Mouse (Mus musculus) cerebellum, adult (tissue): ENCODE measurements around the gene Mn1.

ENCODE experiments used
- ATAC-seq: cut with Nextera tagmentation; 2 replicates; pipeline ENCODE4 v1.9.2; 2017; ENCODE audit warnings: mild to moderate bottlenecking, moderate library complexity, mixed read lengths; ENCODE audit not compliant: insufficient number of reproducible peaks, low FRiP score, low TSS enrichment

The Mn1 gene

DNA sequence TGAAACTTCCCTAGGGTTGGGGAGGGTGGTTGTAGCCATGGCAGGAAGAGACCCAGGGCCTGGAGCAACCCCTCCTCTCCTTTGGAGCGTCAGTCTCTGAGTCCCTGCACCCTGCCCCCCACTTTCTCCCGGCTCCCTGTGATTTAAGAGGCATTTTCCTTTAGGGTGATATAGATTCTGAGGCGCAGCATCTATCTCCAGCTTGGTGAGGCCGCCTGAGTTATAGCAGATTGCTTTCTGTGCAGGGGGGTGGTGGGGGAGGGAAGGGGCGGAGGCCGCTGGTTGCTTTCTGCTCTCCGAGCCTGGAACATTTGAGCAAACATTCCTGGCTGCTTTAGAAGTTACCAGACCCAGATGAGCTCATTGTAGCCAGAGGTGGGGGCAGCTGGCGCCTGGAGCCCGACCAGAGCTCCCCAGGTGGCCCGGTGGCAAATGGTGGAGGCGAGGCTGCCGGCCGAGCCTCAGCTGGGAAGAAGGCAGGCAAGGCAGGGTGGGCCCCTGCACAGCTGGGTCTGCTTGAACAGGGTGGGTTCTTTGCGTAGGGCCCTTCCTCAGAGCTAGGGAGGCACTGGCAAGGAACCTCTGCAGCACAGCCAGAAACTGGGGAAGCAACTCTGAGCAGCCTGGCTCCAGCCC is 8.6 kb upstream of the Mn1 start:
- no peak for ATAC-seq

DNA sequence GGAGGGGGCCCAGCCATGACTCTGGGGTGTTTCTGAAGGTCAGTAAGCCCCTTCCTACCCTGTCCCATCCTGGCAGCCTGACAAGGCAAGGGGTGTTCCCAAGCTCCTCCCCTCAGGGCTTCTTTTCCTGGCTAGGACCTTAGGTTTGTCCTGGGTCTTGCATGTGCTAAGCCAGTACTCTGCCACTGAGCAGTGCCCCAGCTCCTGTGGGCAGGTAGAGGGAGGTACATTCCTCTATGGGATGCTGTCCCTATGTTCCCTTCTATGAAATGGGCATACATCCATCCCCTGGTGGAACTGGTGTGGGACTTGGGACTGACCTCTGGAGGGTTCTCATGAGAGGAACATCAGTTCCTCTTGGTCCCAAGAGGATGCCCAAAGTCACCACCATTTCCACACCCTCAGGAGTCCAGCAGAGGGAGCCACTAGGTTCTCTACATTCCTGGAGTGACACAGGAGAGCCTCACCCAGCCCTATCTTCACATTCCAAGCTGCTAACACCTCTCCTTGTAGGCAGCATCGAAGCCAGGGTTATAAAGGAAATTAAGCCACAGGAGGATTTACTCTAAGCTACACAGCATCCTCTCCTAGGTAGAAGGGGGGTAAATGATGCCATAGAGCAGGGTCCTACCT is 7.6 kb upstream of the Mn1 start:
- ATAC-seq, result no peak

DNA sequence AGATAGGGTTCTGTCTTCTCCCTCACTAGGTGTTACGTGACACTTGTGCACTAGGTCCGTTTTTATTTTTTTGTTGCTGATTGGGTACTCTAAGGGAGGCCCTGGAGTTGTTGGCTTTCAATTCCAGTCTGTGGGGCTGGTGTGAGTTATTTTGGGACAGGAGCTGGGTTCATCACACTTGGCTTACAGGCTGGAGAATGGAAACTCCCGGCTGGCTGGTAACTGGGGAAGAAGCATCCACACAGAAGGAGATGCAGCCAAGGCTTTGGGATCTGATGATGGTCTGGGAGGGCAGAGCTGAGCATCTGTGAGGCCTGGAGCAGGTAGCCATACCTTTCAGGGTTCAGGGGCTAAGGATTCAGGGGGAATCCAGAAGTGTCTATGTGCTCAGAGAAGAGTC is 6.5 kb upstream of the Mn1 start:
- no peak for ATAC-seq

DNA sequence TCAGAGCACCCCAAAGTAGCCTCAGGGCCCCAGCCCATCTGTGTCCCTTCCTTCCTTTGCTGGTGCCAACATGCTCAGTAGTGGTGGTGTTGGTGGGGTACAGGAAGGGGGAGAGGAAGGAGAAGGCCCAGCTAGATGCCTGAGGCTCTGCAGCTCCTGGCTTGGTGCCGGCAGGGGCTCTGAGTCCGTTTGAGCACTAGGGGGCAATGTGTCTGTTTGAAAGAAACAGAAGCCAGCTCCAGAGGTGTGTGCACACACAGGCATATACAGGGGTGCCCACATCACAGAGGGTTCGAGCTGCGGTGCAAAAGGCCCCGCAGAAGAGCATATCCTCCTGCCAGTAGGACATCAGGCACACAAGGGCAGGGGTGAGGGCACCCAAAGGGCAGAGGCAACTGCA is 3.0 kb upstream of the Mn1 start:
- ATAC-seq, result no peak

DNA sequence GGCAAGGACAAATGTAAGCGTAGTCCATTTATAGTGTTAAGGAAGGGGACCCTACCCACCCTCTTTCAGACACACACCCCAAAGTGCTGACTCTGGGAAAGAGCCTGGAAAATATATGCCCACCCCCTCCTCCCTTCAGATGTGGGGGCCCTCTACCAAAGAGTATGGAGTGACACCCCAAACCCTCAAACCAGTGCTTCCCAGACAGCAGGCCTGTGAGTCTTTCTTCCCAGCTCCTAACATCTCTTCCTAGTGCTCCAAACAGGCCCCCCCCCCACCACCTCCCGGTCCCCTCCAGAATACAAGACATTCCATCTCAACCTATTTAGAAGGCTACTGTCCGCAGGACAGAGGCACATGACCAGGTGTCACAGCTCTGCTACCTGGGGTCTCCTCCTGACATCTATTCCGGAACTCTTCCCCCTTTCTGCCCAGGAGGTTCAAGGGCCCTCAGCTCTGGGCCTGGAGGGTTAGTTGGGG is 2.4 kb upstream of the Mn1 start:
- ATAC-seq, result no peak

DNA sequence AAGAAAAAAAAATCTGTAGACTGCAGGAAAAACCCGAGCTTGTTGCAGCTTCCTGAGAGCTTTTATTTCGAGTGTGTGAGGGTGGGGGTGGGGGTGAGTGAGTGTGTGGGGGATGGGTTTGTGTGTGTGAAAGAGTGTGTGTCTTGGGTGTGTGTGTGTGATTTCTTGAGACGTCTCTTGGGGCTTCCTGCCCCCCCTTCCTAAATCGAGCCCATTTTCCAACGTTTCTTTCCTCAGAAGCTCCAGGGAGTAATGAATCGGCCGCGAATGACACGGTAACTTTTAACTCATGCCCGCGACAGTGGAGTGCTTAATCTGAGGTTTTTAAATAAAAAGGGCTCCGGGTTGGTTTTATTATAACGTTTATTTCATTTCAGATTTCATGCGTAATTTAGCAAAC is 1.6 kb upstream of the Mn1 start:
- no peak for ATAC-seq

DNA sequence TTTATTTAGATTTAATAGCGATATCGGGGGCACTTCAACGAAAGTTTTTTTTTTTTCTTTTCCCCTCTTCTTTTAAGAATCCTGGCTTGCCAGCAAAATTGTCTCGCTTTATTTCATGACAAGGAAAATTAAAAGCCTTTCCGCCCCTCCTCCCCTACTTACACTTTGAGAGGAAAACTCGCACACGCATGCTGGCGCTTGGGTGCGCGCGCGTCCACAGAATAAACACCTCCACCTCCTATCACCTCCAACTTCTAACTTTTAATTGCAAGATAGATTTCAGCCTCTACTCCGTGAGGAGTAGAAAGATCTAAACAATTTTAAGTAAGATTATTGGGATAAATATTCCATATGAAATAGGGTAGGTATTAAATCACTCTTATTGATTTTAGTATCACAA is 1.1 kb upstream of the Mn1 start:
- ATAC-seq, result no peak

DNA sequence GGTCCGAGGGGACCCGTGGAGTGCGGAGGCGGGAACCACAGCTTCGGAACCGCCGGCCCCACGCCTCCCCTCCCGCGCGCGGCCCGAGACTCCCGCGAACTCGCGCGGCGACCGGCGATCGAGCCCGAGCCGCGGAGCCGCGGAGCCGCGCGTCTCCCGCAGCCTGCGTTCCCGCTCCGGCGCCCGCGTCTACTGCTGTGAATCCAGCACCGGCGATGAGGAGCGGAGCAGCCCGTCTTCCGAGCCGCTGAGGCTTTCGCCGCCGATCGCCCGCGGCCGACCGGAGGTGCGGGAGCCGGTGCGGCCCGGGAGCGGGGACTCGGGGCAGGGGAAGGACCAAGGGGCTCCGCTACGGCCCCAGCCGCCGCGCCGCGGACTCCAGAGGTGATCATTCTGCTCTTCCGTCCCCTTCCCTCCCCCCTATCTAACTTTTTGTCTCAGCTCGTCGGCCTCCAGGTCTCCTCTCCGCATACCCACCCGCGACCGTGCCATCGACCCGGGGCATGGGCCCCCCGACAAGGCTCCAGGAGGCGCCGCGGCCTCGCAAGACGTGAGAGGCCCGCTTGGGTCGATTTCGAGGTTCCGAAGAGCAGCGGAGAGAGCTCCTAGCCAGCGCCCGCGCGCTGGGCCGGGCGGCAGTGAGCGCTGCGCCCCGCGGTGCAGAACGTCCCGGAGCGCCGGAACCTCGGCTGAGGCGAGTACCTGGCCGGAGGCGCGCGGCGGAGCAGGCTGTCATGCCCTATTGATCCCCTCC is 393 bp downstream of the Mn1 start:
- ATAC-seq, result no peak

DNA sequence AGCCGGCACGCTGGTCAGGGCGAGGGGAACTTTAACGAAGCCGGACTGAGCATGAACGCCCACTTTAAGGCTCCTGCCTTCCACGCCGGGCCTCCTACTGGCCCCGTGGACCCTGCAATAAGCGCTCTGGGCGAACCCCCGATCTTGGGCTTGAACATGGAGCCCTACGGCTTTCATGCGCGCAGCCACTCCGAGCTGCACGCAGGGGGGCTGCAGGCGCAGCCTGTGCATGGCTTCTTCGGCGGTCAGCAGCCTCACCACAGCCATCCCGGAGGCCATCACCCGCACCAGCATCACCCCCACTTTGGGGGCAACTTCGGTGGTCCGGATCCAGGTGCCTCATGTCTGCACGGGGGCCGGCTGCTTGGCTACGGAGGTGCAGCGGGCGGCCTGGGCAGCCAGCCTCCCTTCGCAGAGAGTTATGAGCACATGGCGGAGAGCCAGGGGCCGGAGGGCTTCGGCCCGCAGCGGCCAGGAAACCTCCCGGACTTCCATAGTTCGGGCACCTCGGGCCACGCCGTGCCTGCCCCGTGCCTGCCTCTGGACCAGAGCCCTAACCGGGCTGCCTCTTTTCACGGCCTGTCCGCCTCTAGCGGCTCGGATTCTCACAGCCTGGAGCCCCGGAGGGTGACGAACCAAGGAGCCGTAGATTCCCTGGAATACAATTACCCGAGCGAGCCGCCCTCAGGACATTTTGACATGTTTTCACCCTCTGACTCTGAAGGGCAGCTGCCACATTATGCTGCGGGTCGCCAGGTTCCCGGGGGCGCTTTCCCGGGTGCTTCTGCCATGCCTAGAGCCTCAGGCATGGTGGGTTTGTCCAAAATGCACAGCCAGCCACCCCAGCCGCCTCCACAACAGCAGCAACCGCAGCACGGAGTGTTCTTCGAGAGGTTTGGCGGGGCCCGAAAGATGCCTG is 1.3 kb downstream of the Mn1 start:
- ATAC-seq, result no peak

DNA sequence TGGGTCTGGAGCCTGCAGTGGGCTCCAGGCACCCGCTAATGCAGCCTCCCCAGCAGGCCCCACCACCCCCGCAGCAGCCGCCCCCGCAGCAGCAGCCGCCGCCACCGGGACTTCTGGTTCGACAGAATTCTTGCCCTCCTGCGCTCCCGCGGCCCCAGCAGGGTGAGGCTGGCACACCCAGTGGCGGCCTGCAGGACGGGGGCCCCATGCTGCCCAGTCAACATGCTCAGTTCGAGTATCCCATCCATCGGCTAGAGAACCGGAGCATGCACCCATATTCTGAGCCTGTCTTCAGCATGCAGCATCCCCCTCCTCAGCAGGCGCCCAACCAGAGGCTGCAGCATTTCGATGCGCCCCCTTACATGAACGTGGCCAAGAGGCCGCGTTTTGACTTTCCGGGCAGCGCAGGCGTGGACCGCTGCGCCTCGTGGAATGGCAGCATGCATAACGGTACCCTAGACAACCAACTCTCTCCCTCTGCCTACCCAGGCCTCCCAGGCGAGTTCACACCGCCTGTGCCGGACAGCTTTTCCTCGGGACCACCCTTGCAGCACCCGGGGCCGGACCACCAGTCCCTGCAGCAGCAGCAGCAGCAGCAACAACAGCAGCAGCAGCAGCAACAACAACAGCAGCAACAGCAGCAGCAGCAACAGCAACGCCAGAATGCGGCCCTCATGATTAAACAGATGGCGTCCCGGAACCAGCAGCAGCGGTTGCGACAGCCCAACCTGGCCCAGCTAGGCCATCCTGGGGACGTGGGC is 2.1 kb downstream of the Mn1 start:
- ATAC-seq, result no peak

DNA sequence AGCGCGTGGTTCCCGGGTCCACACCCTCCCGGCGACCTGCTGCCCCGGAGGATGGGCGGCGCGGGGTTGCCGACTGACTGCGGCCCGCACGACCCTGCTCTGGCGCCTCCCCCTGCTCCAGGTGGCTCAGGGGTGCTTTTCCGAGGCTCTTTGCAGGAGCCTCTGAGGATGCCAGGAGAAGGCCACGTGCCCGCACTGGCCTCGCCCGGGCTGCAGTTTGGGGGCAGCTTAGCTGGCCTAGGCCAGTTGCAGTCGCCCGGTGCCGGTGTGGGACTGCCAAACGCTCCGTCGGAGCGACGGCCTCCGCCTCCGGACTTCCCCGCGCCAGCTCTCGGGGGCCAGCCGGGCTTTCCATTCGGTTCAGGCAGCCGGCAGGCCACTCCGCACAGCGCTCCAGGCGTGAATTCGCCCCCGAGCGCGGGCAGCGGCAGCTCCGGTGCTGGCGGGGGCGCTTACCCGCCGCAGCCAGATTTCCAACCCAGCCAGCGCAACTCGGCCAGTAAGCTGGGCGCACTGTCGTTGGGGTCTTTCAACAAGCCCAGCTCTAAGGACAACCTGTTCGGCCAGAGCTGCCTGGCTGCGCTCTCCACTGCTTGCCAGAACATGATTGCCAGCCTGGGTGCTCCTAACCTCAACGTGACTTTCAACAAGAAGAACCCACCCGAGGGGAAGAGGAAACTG is 3.0 kb downstream of the Mn1 start:
- ATAC-seq, result no peak

DNA sequence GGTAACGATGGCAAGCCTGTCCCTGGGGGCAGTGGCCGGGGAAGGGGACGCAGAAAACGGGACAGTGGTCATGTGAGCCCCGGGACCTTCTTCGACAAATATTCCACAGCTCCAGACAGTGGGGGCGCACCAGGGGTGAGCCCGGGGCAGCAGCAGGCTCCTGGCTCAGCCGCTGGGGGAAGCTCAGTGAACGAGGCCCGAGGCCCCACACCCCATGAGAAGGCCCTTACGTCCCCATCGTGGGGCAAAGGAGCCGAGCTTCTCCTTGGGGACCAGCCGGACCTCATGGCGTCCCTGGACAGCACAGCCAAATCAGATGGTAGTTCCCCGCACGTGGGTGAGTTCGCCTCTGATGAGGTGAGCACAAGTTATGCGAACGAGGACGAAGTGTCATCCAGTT is 3.7 kb downstream of the Mn1 start:
- ATAC-seq, result no peak

DNA sequence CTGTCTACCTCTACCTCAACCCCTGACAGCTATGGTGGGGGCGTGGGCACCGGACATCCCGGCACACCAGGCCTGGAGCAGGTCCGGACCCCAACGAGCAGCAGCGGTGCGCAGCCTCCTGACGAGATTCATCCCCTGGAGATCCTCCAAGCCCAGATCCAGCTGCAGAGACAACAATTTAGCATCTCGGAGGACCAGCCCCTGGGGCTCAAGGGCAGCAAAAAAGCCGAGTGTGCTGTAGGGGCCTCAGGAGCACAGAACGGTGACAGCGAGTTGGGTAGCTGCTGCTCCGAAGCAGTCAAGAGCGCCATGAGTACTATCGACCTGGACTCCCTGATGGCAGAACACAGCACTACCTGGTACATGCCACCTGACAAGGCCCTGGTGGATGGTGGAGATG is 4.3 kb downstream of the Mn1 start:
- ATAC-seq, result no peak

DNA sequence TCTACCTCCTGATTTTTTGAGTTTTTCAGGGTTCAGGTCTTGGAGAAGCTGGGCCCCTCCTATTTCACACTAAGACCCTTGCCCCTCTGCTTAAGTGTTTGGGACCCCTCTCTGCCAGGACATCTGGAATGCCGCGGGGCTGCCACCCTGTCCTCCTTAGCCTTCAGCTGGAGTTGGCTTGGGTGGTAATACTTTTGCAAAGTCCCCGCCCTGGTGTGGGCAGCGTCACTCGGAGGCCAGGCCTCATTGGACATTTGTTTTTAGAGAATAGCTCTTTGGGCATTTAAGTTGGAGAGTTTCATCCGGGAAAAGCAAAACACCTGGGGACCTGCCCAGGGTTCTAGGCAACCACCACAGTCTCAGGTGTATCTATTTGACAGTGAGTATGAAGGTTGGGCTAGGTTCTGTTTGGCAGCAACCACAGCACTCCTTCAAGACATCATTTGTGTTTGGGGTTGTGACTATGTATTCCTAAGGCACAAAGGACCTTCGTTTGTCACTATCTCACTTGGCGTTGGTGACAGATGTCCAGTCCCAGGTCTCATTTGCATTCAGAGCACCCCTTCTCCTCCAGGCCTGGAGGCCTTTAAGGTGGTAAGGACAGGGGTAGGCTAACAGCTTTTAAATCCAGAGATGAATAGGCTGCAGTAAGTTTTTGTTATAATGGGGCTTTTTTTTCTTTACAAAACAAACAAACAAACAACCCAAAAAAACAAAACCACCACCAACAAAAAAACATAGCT is 5.1 kb downstream of the Mn1 start:
- no peak for ATAC-seq

DNA sequence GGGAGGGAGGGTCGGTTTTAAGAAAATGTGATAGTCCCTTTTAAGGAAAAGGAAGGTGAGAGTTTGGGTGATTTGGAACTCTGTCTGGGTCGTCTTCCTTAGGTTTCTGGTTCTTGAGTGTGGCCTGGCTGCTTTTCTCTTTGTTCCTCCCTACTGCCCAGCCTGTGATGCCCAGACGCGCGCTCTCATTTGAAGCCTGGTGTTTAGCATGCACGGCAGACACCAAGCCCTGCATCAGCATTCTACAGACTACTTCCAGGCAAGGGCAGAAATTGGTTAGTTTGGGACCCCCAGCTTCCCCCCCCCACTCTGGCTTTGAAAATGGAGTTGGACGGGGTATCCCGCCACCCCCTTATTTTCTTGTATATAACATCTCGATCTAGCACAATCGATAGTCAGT is 5.8 kb downstream of the Mn1 start:
- no peak for ATAC-seq

DNA sequence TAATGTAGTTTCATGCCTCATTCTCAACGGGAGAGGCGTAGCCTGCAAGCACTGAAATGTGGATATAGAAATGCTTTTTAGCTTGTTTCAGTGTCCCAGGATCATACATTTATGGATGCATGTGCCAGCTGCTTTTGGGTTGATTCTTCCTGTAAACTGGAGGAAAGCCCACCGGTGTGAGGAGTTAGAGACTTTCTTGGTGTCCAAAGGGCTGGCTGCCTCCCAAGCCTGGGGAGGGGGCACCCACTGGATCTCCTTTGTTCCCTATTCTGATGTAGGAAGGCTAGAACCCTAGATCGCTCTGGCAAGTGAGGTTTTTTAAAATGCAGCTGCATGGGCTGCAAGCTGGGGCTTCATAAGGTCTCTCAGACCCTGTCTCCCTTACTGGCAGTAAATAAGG is 6.5 kb downstream of the Mn1 start:
- ATAC-seq, result no peak

DNA sequence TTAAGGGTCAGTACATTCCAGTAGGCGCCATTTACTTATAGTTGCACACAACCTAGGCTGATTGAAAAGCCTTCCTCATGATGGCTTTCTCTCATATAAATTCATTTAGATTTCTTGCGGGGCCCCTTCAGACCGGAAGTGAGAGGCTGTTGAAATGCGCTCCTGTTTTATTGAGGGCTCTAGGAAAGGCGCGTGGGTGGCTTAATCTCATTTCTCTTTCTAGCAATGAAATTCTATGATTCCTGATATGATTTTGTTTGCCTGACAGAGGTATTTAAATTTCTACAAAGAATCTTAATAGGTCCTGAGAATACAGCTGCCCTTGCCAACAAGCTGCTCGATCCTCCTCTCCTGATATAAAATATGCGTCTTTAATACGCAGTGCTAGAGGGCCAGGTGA is 8.7 kb downstream of the Mn1 start:
- no peak for ATAC-seq

DNA sequence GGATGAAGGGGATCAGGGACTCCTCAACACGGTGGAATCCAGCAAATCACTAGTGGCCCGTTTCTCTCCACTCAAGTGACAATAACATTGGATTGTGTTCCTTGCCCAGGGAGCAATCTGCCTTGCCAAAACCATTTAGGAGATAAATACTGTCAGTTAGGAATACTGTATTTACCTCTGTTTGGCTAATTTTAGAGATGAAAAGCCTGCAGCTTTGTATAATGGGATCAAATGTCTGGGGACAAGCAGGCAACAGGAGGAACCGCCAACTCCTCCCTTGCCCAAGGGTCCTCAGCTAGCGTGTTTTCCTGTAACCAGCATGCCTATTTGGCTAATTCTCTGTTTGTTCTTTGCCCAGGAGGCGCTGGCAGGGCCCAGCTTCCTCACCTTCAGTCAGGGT is 9.1 kb downstream of the Mn1 start:
- ATAC-seq, result no peak

DNA sequence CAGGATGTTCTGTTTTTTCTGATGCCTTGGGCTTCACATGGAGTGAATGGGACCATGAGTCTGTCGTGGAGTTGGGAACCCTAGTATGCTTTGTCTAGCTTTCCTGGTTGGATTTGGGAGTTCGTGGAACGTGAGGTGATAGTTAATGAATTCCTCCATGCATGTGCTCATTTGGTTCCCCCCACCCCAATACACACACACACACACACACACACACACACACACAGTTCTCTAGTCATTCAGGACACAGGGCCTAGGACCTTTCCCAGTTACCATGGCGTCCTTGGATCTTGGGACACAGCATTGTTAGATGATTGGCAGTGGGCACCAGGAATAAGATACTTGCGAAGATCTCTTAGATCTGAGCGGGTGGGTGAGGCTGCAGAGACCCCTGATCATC is 11.7 kb downstream of the Mn1 start:
- ATAC-seq, result no peak
